Mouse (Mus musculus) erythroid progenitor cell, adult 5-6 weeks (primary cell): ENCODE measurements around the gene Iqsec1. TPM values are rescaled to one million over a fixed set of nuclear protein-coding genes. Genes with fewer than 3 reads are reported as not detected.

Experiments
- ATAC-seq: replicated peaks from 2 replicates; pipeline ENCODE4 v1.8.0; 2016; ENCODE audit warnings: moderate number of reproducible peaks, mild to moderate bottlenecking, moderate TSS enrichment, inconsistent platforms; ENCODE audit not compliant: poor library complexity, low FRiP score, severe bottlenecking
- total RNA-seq, 2 experiments: library from RNA; stranded (forward) in 1 of 2; stranded (reverse) in 1 of 2; fragments of 150-400 nt in 1 of 2; fragments of 186-747, 209-891 nt in 1 of 2; gene quantifications; 2 replicates each; pipeline versions ENCODE4 v1.2.3 to v1.2.4; 2015 to 2017; ENCODE audit warnings: low replicate concordance in 2 of 2

The Iqsec1 gene
- total RNA-seq, 2 experiments from 2014 or later = 41.4 to 88.0 TPM

DNA sequence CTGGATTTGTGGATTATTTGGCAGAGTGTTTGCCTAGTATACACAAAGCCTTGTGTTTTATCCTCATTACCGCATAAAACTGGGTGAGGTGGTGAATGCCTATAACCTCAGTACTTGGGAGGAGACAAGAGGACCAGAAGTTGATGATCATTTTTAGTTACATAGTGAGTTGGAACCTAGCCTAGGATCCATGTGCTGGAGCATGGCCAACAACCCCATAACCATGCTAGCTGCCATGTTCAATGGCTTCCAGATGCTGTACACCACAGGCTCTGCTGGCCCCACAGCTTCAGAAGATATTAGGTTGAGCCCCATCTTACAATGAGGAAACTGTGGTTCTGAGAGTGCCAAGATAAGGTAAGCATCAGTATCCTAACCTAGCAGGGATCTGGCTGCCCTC is 89.2 kb downstream of the Iqsec1 start:
- ATAC-seq = no peak

- no peak for ATAC-seq
Measured at GRCm38 (mm10) chr6:90898107-90898506, 90.4 kb downstream of the Iqsec1 start.

DNA sequence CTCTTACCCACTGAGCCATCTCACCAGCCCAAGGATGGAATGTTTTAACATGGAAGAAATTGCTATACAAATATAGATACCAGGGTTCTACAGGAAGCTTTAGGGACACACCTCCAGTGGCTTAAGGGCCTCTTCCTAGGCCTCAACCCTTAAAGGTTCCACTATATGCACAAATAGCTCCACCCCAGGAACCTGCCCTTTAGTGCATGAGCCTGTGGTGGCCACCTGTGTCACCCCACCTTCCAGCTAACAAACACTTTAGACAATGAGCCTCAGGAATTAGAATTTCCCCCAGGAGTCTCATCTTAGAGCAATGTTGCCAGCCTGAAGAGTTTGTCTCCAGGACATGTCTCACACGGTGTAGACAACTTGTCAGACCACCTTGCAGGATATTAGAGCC is 96.1 kb downstream of the Iqsec1 start:
- no peak for ATAC-seq

DNA sequence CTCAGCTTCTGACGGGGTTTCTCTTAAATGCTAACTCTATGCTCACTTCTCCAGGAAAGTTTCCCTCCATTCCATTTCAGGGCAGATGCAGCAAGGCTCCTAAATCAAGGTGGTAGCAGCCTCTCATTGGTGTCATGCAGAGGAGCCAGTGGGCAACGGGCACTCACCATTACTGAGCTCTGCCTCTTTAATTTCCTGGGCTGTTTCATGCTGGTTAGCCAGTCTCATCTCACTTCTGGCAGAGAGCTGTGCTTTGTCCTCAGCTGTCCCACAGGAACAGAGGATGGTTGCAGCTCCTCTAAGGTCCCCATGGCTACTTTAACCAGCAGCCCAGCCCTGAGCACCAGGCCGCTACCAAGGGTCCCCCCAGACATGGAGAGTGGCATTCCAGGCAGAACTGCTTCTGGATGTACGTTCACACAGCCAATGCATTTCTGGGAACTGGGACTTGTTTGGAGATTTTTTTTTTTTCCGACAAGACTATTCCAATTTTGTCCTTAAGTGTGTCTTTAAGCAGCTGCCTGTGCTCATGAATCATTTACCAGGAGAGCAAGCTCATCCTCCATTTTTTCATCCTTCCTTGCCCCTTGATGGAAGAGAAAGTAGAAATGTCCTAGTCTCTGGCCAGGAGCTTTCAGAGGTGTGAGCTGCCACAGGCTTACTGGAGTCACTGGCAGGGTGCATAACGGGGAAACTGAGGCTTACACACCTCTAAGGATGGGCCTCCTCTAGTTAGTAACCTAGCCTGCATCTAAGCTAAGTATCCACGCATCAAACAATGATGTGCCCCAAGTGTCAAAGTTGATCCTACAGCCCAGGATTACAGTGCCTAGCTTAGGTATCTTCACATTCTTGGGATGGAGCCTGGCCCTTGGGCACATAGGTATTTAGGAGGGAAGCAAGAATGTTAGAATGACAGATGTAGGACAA is 98.9 kb downstream of the Iqsec1 start:
- no peak for ATAC-seq

DNA sequence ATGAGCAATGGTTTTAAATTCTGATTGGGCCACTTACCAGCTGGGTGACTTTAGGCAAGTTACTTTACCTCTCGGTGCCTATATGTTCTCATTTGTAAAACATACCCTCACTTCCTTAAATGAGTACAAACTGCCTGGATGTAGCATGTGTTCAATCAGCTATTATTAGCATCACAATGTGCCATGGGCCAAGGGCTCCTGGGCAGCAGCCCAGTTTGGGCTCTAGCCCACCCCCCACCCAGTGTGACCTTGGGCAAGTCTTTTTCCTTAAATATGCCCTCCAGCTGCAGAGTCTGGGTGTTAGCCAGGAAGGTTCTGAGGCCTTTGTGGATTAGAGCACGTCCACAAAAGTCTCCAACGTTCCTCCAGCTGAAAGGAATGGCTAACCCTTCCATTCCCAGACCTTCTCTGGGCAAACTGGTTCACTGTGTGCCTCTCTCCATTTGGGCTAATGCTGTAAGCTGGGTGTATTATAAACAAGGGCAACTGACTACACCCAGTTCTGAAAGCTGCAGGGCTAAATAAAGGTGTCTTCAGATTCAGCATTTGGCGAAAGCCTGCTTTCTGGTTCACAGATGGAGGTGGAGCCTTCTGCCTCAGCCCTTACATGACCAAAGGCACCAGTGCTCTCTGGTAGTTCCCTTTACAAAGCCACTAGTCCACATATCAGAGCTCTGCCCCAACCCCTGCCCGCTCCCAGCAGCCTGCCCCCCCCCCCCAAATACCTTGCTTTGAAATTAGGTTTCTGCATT is 101.3 kb downstream of the Iqsec1 start:
- no peak for ATAC-seq

DNA sequence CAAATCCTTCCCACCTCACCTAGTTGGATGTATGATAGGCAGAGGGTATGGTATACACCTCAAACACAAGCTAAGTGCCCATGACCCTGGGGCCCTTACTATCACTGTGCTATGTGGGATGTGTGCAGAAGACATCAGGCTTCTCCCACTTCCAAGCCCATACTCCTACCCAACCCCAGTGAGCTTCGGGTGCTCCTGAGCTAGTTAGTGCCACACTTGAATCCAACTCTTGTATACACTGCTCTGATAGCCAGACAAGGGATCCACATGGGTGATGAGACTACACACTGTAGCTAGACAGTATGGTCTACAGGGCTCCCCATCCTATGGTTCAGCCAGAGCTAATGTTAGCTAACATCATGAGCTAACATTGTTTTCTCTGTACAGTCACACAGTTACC is 102.9 kb downstream of the Iqsec1 start:
- no peak for ATAC-seq

DNA sequence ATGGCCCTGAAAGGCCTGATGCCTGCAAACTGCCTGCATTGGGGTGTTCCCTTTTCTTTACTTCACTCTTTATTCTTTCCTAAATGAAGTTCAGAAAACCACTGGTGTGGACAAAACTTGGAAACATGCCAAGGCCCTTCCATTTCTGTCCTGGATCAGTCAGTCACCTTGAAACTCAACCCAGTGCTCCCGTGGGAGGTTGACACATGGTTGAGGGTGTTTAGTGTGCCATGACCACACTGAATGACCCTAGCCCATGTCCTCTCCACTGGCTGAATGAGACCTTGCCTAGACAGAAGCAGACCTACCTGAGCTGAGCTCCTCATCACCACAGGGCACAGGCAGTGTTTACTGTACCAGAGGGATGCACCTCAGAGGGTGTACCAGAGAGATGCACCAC is 103.9 kb downstream of the Iqsec1 start:
- ATAC-seq = no peak

- ATAC-seq = no peak
Measured at GRCm38 (mm10) chr6:90880975-90881374, 107.5 kb downstream of the Iqsec1 start.

- no peak for ATAC-seq
Measured at GRCm38 (mm10) chr6:90880404-90880803, 108.1 kb downstream of the Iqsec1 start.

- ATAC-seq = no peak
Measured at GRCm38 (mm10) chr6:90871581-90871980, 116.9 kb downstream of the Iqsec1 start.

DNA sequence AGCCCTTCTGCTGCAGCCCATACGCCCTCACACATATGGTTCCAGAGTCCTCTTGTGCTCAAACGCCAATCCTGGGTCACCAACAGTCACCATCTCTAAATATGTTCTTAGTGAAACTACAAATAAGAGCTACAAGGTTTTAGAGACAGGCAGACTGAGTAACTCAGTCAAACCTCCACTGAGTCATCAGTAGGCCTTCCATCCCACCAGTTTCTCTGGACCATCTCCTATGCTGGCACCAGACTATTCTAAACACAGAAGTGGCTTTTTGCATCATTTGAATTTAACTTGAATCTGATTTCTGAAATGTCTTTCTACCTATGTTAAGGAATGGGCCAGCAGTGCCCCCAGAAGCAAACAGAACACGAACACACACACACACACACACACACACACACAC is 120.5 kb downstream of the Iqsec1 start:
- ATAC-seq = no peak

GRCm38 (mm10) chr6:90861370-90861769 is 127.1 kb downstream of the Iqsec1 start:
- no peak for ATAC-seq

- no peak for ATAC-seq
Measured at GRCm38 (mm10) chr6:90857844-90858243, 130.6 kb downstream of the Iqsec1 start.

- no peak for ATAC-seq
Measured at GRCm38 (mm10) chr6:90852360-90852759, 136.1 kb downstream of the Iqsec1 start.

GRCm38 (mm10) chr6:90848068-90848467 is 140.4 kb downstream of the Iqsec1 start:
- ATAC-seq = no peak

GRCm38 (mm10) chr6:90847523-90847922 is 141.0 kb downstream of the Iqsec1 start:
- ATAC-seq = no peak

DNA sequence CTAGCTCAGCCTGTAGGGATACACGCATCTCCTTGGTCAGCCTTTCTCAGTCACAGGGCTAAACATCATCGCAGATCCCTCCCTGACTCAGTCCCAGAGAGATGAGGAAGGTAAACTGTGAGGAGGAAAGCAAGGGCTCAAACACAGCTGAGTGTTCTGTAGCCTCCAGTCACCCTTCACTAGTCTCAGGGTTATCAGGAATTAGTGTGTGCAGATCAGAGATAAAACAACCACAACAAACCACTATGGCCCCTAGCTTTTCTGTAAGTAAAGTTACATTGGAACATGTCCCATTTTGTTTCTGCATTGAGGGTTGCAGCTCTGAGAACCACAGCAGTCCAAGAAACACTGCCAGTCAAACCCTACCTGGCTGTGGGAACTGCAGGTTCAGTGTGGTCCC is 148.5 kb downstream of the Iqsec1 start:
- ATAC-seq = no peak

DNA sequence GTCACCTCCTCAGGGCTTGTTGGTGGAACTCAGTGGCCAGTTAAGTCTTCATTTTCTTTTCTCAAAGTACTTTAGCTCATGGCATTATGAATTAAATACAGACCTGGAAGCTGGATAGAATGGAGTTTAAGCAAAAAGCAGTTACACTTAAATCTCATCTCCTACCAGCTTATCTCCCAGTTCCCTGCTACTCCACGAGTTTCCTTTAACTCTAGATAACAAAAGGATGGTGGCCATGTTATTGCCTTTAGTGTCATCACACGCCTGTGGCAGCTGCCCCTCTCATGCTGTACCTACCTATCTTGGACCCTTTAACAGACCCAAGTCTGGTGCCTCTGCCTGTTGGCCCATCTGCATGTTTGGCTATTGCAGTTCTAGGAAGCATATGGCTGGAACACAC is 151.7 kb downstream of the Iqsec1 start:
- ATAC-seq = no peak

DNA sequence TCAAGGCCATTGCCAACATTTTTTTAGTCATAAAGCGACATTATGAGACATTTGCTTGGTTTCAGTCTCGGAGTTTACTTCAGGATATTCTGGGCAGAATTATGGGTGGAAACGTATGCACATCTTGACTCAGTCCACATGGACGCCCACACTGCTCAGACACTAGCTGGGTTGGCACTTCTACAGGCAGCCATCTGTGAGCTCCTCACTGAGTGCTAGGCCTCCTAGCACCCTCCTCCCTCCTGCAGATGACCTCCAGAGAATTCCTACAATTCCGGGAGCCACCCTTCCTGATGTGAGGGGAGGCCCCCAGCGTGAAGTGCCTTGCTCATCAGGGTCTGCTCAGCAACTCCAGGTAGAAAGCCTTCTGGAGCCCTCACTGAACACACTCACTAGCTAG is 158.9 kb downstream of the Iqsec1 start:
- ATAC-seq = no peak

DNA sequence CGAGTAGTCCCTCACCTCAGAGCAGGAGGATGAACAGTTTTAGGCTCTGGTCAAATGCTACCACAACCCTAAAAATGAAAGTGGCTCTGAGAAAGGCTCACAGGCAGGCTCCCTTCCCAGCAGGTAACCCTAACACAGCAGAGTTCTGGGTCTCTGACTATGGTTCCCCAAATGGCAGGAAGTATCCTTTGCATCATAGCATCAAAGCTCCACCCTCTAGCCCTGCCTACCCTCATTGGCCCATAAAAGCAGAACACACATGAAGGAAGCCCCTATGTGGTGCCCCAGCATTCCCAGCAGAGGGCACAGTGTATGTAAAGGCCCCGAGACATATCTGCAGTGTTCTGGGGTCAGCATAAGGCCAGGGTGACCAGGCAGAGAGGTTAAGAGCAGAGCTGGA is 163.4 kb downstream of the Iqsec1 start:
- no peak for ATAC-seq

- no peak for ATAC-seq
Measured at GRCm38 (mm10) chr6:90823322-90823721, 165.2 kb downstream of the Iqsec1 start.
